Mouse (Mus musculus): ENCODE results near the gene Btnl4. TPM values are rescaled to one million over a fixed set of nuclear protein-coding genes. Genes with fewer than 3 reads are reported as not detected.

Gene Btnl4
- polyA plus RNA-seq (2017; shearing (Covaris generic)): not detected

GRCm38 (mm10) chr17:34477238-34478013, at the start of gene Btnl4:
TSS of gene Btnl4 (minus strand) at chr17:34477318.

GRCm38 (mm10) chr17:34517252-34517651, 40.1 kb upstream of the Btnl4 start, which contains the start of gene Btnl6:
TSS of gene Btnl6 (minus strand) at chr17:34517352.

Other genes with a start within 250 kb of the Btnl4 start
- 20.6 TPM for gene H2-Ob, start 238.4 kb downstream of the Btnl4 start, polyA plus RNA-seq (2017; shearing (Covaris generic))
- gene H2-Ab1, start 219.6 kb downstream of the Btnl4 start, polyA plus RNA-seq (2017; shearing (Covaris generic)): 0.38 TPM
- 0.44 TPM for gene H2-Aa, start 189.5 kb downstream of the Btnl4 start, polyA plus RNA-seq (2017; shearing (Covaris generic))
- gene H2-Eb1, start 171.5 kb downstream of the Btnl4 start, polyA plus RNA-seq (2017; shearing (Covaris generic)): 0.48 TPM
- gene H2-Eb2, start 151.7 kb downstream of the Btnl4 start, polyA plus RNA-seq (2017; shearing (Covaris generic)): not detected
- gene Btnl2, start 122.5 kb downstream of the Btnl4 start, polyA plus RNA-seq (2017; shearing (Covaris generic)): 0.15 TPM
- not detected for gene Btnl1, start 100.2 kb downstream of the Btnl4 start, polyA plus RNA-seq (2017; shearing (Covaris generic))
- 1.2 TPM for gene BC051142, start 78.5 kb downstream of the Btnl4 start, polyA plus RNA-seq (2017; shearing (Covaris generic))
- gene Btnl6, start 40.0 kb upstream of the Btnl4 start, polyA plus RNA-seq (2017; shearing (Covaris generic)): not detected
- gene Notch4, start 87.0 kb upstream of the Btnl4 start, polyA plus RNA-seq (2017; shearing (Covaris generic)): 1.9 TPM
- 194 TPM for gene Gpsm3, start 112.5 kb upstream of the Btnl4 start, polyA plus RNA-seq (2017; shearing (Covaris generic))
- 5.6 TPM for gene Pbx2, start 113.9 kb upstream of the Btnl4 start, polyA plus RNA-seq (2017; shearing (Covaris generic))
- gene Ager, start 120.5 kb upstream of the Btnl4 start, polyA plus RNA-seq (2017; shearing (Covaris generic)): not detected
- 59.0 TPM for gene Rnf5, start 126.4 kb upstream of the Btnl4 start, polyA plus RNA-seq (2017; shearing (Covaris generic))
- gene Agpat1, start 126.9 kb upstream of the Btnl4 start, polyA plus RNA-seq (2017; shearing (Covaris generic)): 18.8 TPM
- 3.2 TPM for gene Egfl8, start 138.7 kb upstream of the Btnl4 start, polyA plus RNA-seq (2017; shearing (Covaris generic))
- gene Ppt2, start 151.2 kb upstream of the Btnl4 start, polyA plus RNA-seq (2017; shearing (Covaris generic)): 28.8 TPM
- 20.9 TPM for gene Prrt1, start 152.2 kb upstream of the Btnl4 start, polyA plus RNA-seq (2017; shearing (Covaris generic))
- 1.00 TPM for gene Fkbpl, start 167.4 kb upstream of the Btnl4 start, polyA plus RNA-seq (2017; shearing (Covaris generic))
- 55.9 TPM for gene Atf6b, start 169.8 kb upstream of the Btnl4 start, polyA plus RNA-seq (2017; shearing (Covaris generic))
- gene Tnxb, start 193.2 kb upstream of the Btnl4 start, polyA plus RNA-seq (2017; shearing (Covaris generic)): 0.02 TPM